Mouse (Mus musculus) bone marrow, adult 2 months (tissue): Measurements from ENCODE around the gene Calcoco2. TPM values are rescaled to one million over a fixed set of nuclear protein-coding genes. Genes with fewer than 3 reads are reported as not detected.

Experiments
- H3K27ac ChIP-seq: fragments of 200-500 bp; 2 replicates; pipeline ENCODE4 v1.5.1; 2012; ENCODE audit warnings: low read depth, mild to moderate bottlenecking, control low read depth, inconsistent platforms, low read length; ENCODE audit not compliant: control insufficient read depth, poor library complexity, insufficient read depth
- H3K4me1 ChIP-seq: fragments of 200-500 bp; 2 replicates; pipeline ENCODE4 v1.6.1; 2011; ENCODE audit warnings: low read length; ENCODE audit not compliant: control insufficient read depth, insufficient read depth
- H3K4me3 ChIP-seq: fragments of 200-500 bp; replicated peaks from 2 replicates; pipeline ENCODE3; 2011; ENCODE audit warnings: mild to moderate bottlenecking, low read depth, low read length, control low read depth; ENCODE audit not compliant: control insufficient read depth
- CTCF ChIP-seq: fragments of 200-500 bp; IDR thresholded peaks from 2 replicates; pipeline ENCODE4 v1.5.1; 2011; ENCODE audit warnings: low read length, control low read depth; ENCODE audit not compliant: control insufficient read depth, insufficient read depth
- POLR2A ChIP-seq: fragments of 200-500 bp; IDR thresholded peaks from 2 replicates; pipeline ENCODE4 v1.6.1; 2011; ENCODE audit warnings: low read depth, mild to moderate bottlenecking, control low read depth, low read length, borderline replicate concordance; ENCODE audit not compliant: control insufficient read depth
- WGBS: fragments of 180-500 bp; shearing (Covaris S2); methylation state at CpG from one replicate; pipeline ENCODE4 v1.1.7; 2018; 5-methylcytosine and 5-hydroxymethylcytosine counted together
- polyA plus RNA-seq: library from polyadenylated mRNA; stranded (reverse); fragments of >200 nt; gene quantifications from 2 replicates; pipeline ENCODE4 v1.2.4, GENCODE M21; 2011; ENCODE audit warnings: low replicate concordance; ENCODE audit not compliant: missing spikeins, insufficient read depth, insufficient read length

The Calcoco2 gene
- polyA plus RNA-seq, 1 experiment, result 7.2 TPM

DNA sequence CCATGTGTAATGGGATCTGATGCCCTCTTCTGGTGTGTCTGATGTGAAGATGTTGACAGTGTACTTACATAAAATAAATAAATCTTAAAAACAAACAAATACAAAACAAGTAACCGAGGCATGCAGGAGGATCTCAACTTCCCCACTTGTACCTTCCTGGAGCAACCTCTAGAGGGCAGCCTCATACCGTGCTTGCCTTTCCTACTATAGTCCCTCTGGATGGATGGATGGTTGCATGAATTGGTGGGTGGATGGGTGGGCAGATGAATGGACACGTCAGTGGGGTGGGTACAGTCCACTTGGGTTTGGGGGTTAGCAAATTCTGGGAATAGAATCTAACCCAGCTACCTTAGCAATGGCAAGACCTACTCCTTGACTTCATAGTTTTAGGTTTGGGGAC is 18.4 kb downstream of the Calcoco2 start:
- TF ChIP-seq POLR2A (no peak), CTCF (peak; percentile 89)
- WGBS, result under 1% methylated on average over 3 of the region's 3 CpGs
- Histone ChIP-seq H3K4me1 (no peaks in the 10 kb centered on the region), H3K4me3 (no peak overlapping the region), H3K27ac (no peak overlapping the region)

GRCm38 (mm10) chr11:96092674-96093291 is 19.0 kb downstream of the Calcoco2 start:
- Histone ChIP-seq H3K4me1 (no peaks in the 10 kb centered on the region), H3K4me3 (no peak overlapping the region), H3K27ac (no peak overlapping the region)
- WGBS, result 42% methylated on average over 7 of the region's 7 CpGs
- no peak for TF ChIP-seq CTCF
- TF ChIP-seq POLR2A, result no peak

DNA sequence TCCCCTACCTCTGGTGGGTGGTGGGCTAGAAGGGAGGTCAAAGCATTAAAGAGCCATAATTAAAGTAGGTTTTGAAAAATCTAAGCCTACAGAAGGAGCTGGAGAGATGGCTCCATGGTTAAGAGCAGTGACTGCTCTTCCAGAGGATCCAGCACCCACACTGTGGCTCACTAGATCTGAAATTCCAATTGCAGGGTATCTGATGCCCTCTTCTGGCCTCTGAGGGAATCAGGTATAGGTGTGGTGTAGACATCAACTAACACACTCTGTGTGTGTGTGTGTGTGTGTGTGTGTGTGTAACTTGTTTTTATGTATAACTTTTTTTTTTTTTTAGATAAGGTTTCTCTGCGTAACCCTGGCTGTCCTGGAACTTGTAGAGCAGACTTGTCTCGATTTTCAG is 20.7 kb downstream of the Calcoco2 start:
- WGBS, result 58% methylated on average over 2 of the region's 2 CpGs
- Histone ChIP-seq H3K4me1 (no peaks in the 10 kb centered on the region), H3K4me3 (no peak overlapping the region), H3K27ac (no peak overlapping the region)
- TF ChIP-seq CTCF (no peak), POLR2A (no peak)

GRCm38 (mm10) chr11:96087981-96088380 is 23.8 kb downstream of the Calcoco2 start:
- Histone ChIP-seq H3K4me3 (no peak overlapping the region), H3K27ac (no peak overlapping the region), H3K4me1 (no peaks in the 10 kb centered on the region)
- WGBS, result 86% methylated on average over 6 of the region's 6 CpGs
- no peak for TF ChIP-seq POLR2A
- no peak for TF ChIP-seq CTCF

GRCm38 (mm10) chr11:96082682-96083081 is 29.1 kb downstream of the Calcoco2 start:
- TF ChIP-seq CTCF (no peak), POLR2A (no peak)
- no peak overlapping the region for H3K4me3 ChIP-seq
- no peaks in the 10 kb centered on the region for H3K4me1 ChIP-seq
- H3K27ac ChIP-seq, result no peak overlapping the region
- 61% methylated on average over 3 of the region's 3 CpGs for WGBS

DNA sequence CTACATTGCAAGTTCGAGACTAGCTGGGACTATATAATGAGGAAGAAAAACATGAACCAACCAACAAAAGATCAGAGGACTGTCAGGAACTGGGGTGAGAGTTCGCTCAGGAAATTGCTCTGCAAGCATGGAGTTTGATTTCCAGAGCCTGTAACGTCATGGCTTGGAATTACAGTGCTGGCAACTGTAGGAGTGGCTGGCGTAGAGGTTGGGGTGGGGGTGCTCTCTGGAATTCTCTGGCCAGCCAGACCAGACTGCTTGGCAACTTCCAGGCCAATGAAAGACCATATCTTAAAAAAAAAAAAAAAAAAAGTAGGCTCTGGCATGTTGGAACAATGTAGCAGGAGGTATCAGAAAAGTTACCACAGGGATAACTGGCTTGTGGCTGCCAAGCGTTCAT is 31.0 kb downstream of the Calcoco2 start:
- TF ChIP-seq CTCF, result no peak
- no peak for TF ChIP-seq POLR2A
- Histone ChIP-seq H3K27ac (no peak overlapping the region), H3K4me1 (peaks cover 2% of the 10 kb centered on the region), H3K4me3 (no peak overlapping the region)
- WGBS, result 75% methylated on average over 5 of the region's 5 CpGs

- Histone ChIP-seq H3K4me1 (peaks cover 3% of the 10 kb centered on the region), H3K27ac (no peak overlapping the region), H3K4me3 (peak overlapping the region; percentile 65)
- WGBS, result 67% methylated on average over 13 of the region's 13 CpGs
- TF ChIP-seq POLR2A, result no peak
- TF ChIP-seq CTCF, result no peak
Measured at GRCm38 (mm10) chr11:96076221-96077105, 35.3 kb downstream of the Calcoco2 start.

- H3K27ac ChIP-seq, result peak within 1 kb of the TSS; percentile 14; the same call in 1 of the 2 replicates
- peak within 1 kb of the TSS; percentile 79 for H3K4me3 ChIP-seq
- TF ChIP-seq POLR2A (peak; percentile 87), CTCF (no peak)
- peaks cover 3% of the 10 kb centered on the region for H3K4me1 ChIP-seq
- under 1% methylated on average over 37 of the region's 37 CpGs for WGBS
Measured at GRCm38 (mm10) chr11:96075509-96076220, 36.1 kb downstream of the Calcoco2 start, which contains the start of gene Atp5g1. Atp5g1 (minus strand) TSS chr11:96075670.
